Mouse (Mus musculus) kidney, embryonic 14.5 days (tissue): ENCODE results near the gene Sim2. TPM values are rescaled to one million over a fixed set of nuclear protein-coding genes. Genes with fewer than 3 reads are reported as not detected.
A peak's percentile ranks its signal among the peaks of the same experiment; 100 is the strongest.

Source experiments
- ATAC-seq: fragments of 200-750 bp; cut with Nextera tagmentation; 2 replicates; pipeline ENCODE4 v1.8.0; 2017; ENCODE audit warnings: moderate number of reproducible peaks, mild to moderate bottlenecking, moderate TSS enrichment, moderate library complexity; ENCODE audit not compliant: low FRiP score, low TSS enrichment
- H3K27ac ChIP-seq: fragments of 300-500 bp; sonication (generic); 2 replicates; pipeline ENCODE4 v1.5.1; 2014; ENCODE audit warnings: low read depth, mild to moderate bottlenecking, low read length, moderate library complexity, mixed read lengths
- H3K27me3 ChIP-seq: fragments of 300-500 bp; sonication (generic); 2 replicates; pipeline ENCODE4 v1.6.1; 2014; ENCODE audit warnings: mild to moderate bottlenecking, low read length; ENCODE audit not compliant: control insufficient read depth, insufficient read depth
- H3K36me3 ChIP-seq: fragments of 300-500 bp; sonication (generic); 2 replicates; pipeline ENCODE4 v1.6.1; 2014; ENCODE audit warnings: low read length, mixed read lengths; ENCODE audit not compliant: control insufficient read depth, insufficient read depth
- H3K4me1 ChIP-seq: fragments of 300-500 bp; sonication (generic); 2 replicates; pipeline ENCODE4 v1.6.1; 2014; ENCODE audit warnings: low read length, mixed read lengths; ENCODE audit not compliant: control insufficient read depth, insufficient read depth
- H3K4me2 ChIP-seq: fragments of 300-500 bp; sonication (generic); replicated peaks from 2 replicates; pipeline ENCODE4 v1.6.1; 2014; ENCODE audit warnings: low read depth, mild to moderate bottlenecking, low read length
- H3K4me3 ChIP-seq: fragments of 300-500 bp; sonication (generic); 2 replicates; pipeline ENCODE4 v1.5.1; 2014; ENCODE audit warnings: mild to moderate bottlenecking, low read length
- H3K9ac ChIP-seq: fragments of 300-500 bp; sonication (generic); 2 replicates; pipeline ENCODE4 v1.6.1; 2014; ENCODE audit warnings: low read depth, mild to moderate bottlenecking, low read length, moderate library complexity
- H3K9me3 ChIP-seq: fragments of 300-500 bp; sonication (generic); 2 replicates; pipeline ENCODE4 v1.6.1; 2016; ENCODE audit warnings: low read length; ENCODE audit not compliant: control insufficient read depth
- WGBS: fragments of 180-500 bp; shearing (Covaris S2); extraction: QIAGEN DNeasy Blood & Tissue Kit; methylation state at CpG from one replicate; pipeline ENCODE4 v1.1.7; 2014; 5-methylcytosine and 5-hydroxymethylcytosine counted together
- polyA plus RNA-seq: library from polyadenylated mRNA; unstranded; fragments of >200 nt; fragmentation: Nextera tagmentation; extraction: Ambion mirVana; gene quantifications from 2 replicates; pipeline ENCODE4 v1.2.1, GENCODE M21; 2014

The Sim2 gene
- polyA plus RNA-seq, result 2.2 and 2.5 TPM in 2 replicates

GRCm38 (mm10) chr16:94084711-94085602 lies at the start of gene Sim2:
Sim2 (plus strand) TSS chr16:94084931.
- no peak for ATAC-seq
- Histone ChIP-seq H3K27ac (no peak within 1 kb of the TSS), H3K27me3 (peaks cover 97% of the 10 kb centered on the region), H3K9me3 (no peaks in the 10 kb centered on the region), H3K9ac (peak within 1 kb of the TSS; percentile 34), H3K4me3 (peak within 1 kb of the TSS; percentile 38), H3K36me3 (no peaks in the 10 kb centered on the region), H3K4me1 (peaks cover 12% of the 10 kb centered on the region; the same call in 1 of the 2 replicates), H3K4me2 (peak within 1 kb of the TSS; percentile 59)
- under 1% methylated on average over 86 of the region's 96 CpGs for WGBS

- 92% methylated on average over 7 of the region's 7 CpGs for WGBS
- H3K9ac ChIP-seq, result no peak overlapping the region
These were observed 47.5 kb upstream of the Sim2 start for GRCm38 (mm10) chr16:94037280-94037679.

GRCm38 (mm10) chr16:94038272-94038985 lies 46.3 kb upstream of the Sim2 start:
- WGBS, result 70% methylated on average over 12 of the region's 12 CpGs
- ATAC-seq, result peak; percentile 45; the same call in 1 of the 2 replicates
- H3K36me3 ChIP-seq, result no peaks in the 10 kb centered on the region
- no peak overlapping the region for H3K4me3 ChIP-seq
- no peaks in the 10 kb centered on the region for H3K9me3 ChIP-seq
- H3K9ac ChIP-seq, result no peak overlapping the region
- H3K4me1 ChIP-seq, result no peaks in the 10 kb centered on the region
- no peak overlapping the region for H3K4me2 ChIP-seq
- H3K27me3 ChIP-seq, result no peaks in the 10 kb centered on the region
- H3K27ac ChIP-seq, result no peak overlapping the region

More at GRCm38 (mm10) chr16:94037280-94037679, 47.5 kb upstream of the Sim2 start:
- no peaks in the 10 kb centered on the region for H3K36me3 ChIP-seq
- no peaks in the 10 kb centered on the region for H3K9me3 ChIP-seq
- H3K4me1 ChIP-seq, result no peaks in the 10 kb centered on the region
- H3K27ac ChIP-seq, result no peak overlapping the region
- H3K27me3 ChIP-seq, result no peaks in the 10 kb centered on the region
- ATAC-seq, result no peak
- no peak overlapping the region for H3K4me3 ChIP-seq
- H3K4me2 ChIP-seq, result no peak overlapping the region

- Histone ChIP-seq H3K36me3 (no peaks in the 10 kb centered on the region), H3K27me3 (peaks cover under 1% of the 10 kb centered on the region; the same call in 1 of the 2 replicates), H3K9me3 (no peaks in the 10 kb centered on the region), H3K9ac (no peak overlapping the region), H3K4me3 (no peak overlapping the region), H3K4me2 (no peak overlapping the region), H3K4me1 (no peaks in the 10 kb centered on the region), H3K27ac (no peak overlapping the region)
- 88% methylated on average over 9 of the region's 9 CpGs for WGBS
- ATAC-seq, result no peak
These were observed 45.8 kb upstream of the Sim2 start for GRCm38 (mm10) chr16:94038986-94039341.

GRCm38 (mm10) chr16:94040485-94040884 lies 44.2 kb upstream of the Sim2 start:
- Histone ChIP-seq H3K9me3 (no peaks in the 10 kb centered on the region), H3K36me3 (no peaks in the 10 kb centered on the region), H3K4me1 (no peaks in the 10 kb centered on the region), H3K9ac (no peak overlapping the region), H3K27me3 (peaks cover 3% of the 10 kb centered on the region; the same call in 1 of the 2 replicates), H3K4me2 (peak overlapping the region; percentile 6), H3K4me3 (no peak overlapping the region), H3K27ac (no peak overlapping the region)
- ATAC-seq, result no peak; the same call in 1 of the 2 replicates
- WGBS, result 18% methylated on average over 16 of the region's 16 CpGs

GRCm38 (mm10) chr16:94041065-94041712 lies 43.5 kb upstream of the Sim2 start:
- 30% methylated on average over 18 of the region's 18 CpGs for WGBS
- peaks cover 3% of the 10 kb centered on the region; the same call in 1 of the 2 replicates for H3K27me3 ChIP-seq
- H3K4me3 ChIP-seq, result no peak overlapping the region
- ATAC-seq, result peak; percentile 61
- peak overlapping the region; percentile 6 for H3K4me2 ChIP-seq
- no peak overlapping the region for H3K27ac ChIP-seq
- no peaks in the 10 kb centered on the region for H3K9me3 ChIP-seq
- no peaks in the 10 kb centered on the region for H3K36me3 ChIP-seq
- no peaks in the 10 kb centered on the region for H3K4me1 ChIP-seq
- H3K9ac ChIP-seq, result no peak overlapping the region

- H3K4me1 ChIP-seq, result no peaks in the 10 kb centered on the region
- no peaks in the 10 kb centered on the region for H3K36me3 ChIP-seq
- H3K4me3 ChIP-seq, result no peak overlapping the region
- H3K9ac ChIP-seq, result no peak overlapping the region
- H3K9me3 ChIP-seq, result no peaks in the 10 kb centered on the region
- H3K27ac ChIP-seq, result no peak overlapping the region
- no peak for ATAC-seq
- H3K4me2 ChIP-seq, result no peak overlapping the region
- peaks cover 3% of the 10 kb centered on the region; the same call in 1 of the 2 replicates for H3K27me3 ChIP-seq
- 87% methylated on average over 1 of the region's 1 CpGs for WGBS
These were observed 40.9 kb upstream of the Sim2 start for GRCm38 (mm10) chr16:94043797-94044196.

GRCm38 (mm10) chr16:94044996-94045395 lies 39.7 kb upstream of the Sim2 start:
- WGBS, result 21% methylated on average over 7 of the region's 7 CpGs
- no peak overlapping the region for H3K27ac ChIP-seq

More at GRCm38 (mm10) chr16:94044996-94045395, 39.7 kb upstream of the Sim2 start:
- H3K36me3 ChIP-seq, result no peaks in the 10 kb centered on the region
- no peak overlapping the region for H3K9ac ChIP-seq
- H3K27me3 ChIP-seq, result peaks cover 3% of the 10 kb centered on the region; the same call in 1 of the 2 replicates
- no peak overlapping the region for H3K4me2 ChIP-seq
- no peak for ATAC-seq
- H3K4me3 ChIP-seq, result no peak overlapping the region
- no peaks in the 10 kb centered on the region for H3K9me3 ChIP-seq
- H3K4me1 ChIP-seq, result no peaks in the 10 kb centered on the region
